Mouse (Mus musculus) cerebellum, adult 2 months (tissue): ENCODE data around the gene Erc1. TPM values are rescaled to one million over a fixed set of nuclear protein-coding genes. Genes with fewer than 3 reads are reported as not detected.

Experiments
- DNase-seq, 2 experiments: peaks; one replicate each; pipeline ENCODE4 v3.0.0; 2021
- H3K27ac ChIP-seq: fragments of 200-500 bp; 2 replicates; pipeline ENCODE4 v1.5.1; 2012; ENCODE audit warnings: low read length, control low read depth, inconsistent platforms; ENCODE audit not compliant: insufficient read depth
- H3K27me3 ChIP-seq: fragments of 200-500 bp; 2 replicates; pipeline ENCODE4 v1.6.1; 2012; ENCODE audit warnings: inconsistent platforms, mild to moderate bottlenecking, low read length, moderate library complexity; ENCODE audit not compliant: control insufficient read depth, insufficient read depth
- H3K4me1 ChIP-seq: fragments of 200-500 bp; 2 replicates; pipeline ENCODE4 v1.6.1; 2011; ENCODE audit warnings: low read length; ENCODE audit not compliant: control insufficient read depth, insufficient read depth
- H3K4me3 ChIP-seq: fragments of 200-500 bp; replicated peaks from 2 replicates; pipeline ENCODE3; 2011; ENCODE audit warnings: mild to moderate bottlenecking, low read depth, low read length, control low read depth; ENCODE audit not compliant: insufficient read depth
- CTCF ChIP-seq: fragments of 200-500 bp; IDR thresholded peaks from 2 replicates; pipeline ENCODE4 v1.5.1; 2011; ENCODE audit warnings: low read depth, mild to moderate bottlenecking, control low read depth, low read length, moderate library complexity, borderline replicate concordance; ENCODE audit not compliant: insufficient read depth
- POLR2A ChIP-seq: fragments of 200-500 bp; IDR thresholded peaks from 2 replicates; pipeline ENCODE4 v1.6.1; 2011; ENCODE audit warnings: low read length, control low read depth, borderline replicate concordance; ENCODE audit not compliant: insufficient read depth
- WGBS: fragments of 180-500 bp; shearing (Covaris S2); methylation state at CpG from one replicate; pipeline ENCODE4 v1.1.7; 2018; 5-methylcytosine and 5-hydroxymethylcytosine counted together
- polyA plus RNA-seq: library from polyadenylated mRNA; depleted of rRNA; stranded (reverse); fragments of >200 nt; gene quantifications from 2 replicates; pipeline ENCODE4 v1.2.3, GENCODE M21; 2012

The Erc1 gene
- polyA plus RNA-seq, 1 experiment, result 44.3 TPM

DNA sequence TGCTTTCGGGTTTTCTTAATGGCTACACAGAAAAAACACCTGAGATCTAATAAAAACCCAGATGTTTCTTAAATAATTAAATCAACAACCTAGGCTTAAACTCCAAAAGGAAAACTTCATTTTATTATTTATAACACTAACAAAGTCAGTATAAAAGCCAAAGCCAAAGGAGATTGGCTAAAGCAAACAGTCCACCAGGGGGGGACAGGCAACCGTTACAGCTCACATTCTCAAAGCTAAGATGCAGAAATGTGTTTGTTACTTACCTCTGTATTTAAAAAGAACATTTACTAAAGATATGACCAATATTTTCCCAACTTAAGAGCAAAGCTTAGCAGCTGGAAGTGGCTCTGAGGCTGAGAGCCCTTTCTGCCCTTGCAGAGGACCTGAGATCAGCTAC, 89.5 kb downstream of the Erc1 start:
- H3K4me1 ChIP-seq, result peaks cover 9% of the 10 kb centered on the region; the same call in 1 of the 2 replicates
- no peak overlapping the region for H3K27ac ChIP-seq
- 63% methylated on average over 2 of the region's 2 CpGs for WGBS
- no peaks in the 10 kb centered on the region for H3K27me3 ChIP-seq
- H3K4me3 ChIP-seq, result no peak overlapping the region
- no peak for DNase-seq
- peak; percentile 35; the same call in 1 of the 2 replicates for TF ChIP-seq CTCF
- TF ChIP-seq POLR2A, result no peak

DNA sequence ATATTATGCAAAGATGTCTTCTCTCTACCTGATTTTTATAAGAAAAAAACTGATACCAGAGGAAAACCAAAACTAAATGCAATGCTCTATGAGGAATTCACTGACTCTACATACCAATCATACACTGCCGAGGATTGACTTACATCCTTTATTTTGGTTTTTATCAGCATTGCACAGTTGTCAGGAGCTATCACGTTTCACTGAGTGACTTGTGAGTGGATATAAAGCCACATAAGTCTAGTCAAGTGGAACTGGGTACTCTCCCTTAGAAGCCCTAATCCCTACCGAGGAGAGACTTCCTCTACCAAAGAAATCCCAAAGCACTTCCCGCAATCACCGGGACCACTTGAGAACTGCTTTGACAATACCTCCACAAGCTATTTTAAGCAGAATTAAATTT, 90.2 kb downstream of the Erc1 start:
- TF ChIP-seq CTCF (no peak), POLR2A (no peak)
- peaks cover 9% of the 10 kb centered on the region; the same call in 1 of the 2 replicates for H3K4me1 ChIP-seq
- H3K4me3 ChIP-seq, result no peak overlapping the region
- H3K27me3 ChIP-seq, result no peaks in the 10 kb centered on the region
- H3K27ac ChIP-seq, result no peak overlapping the region
- no peak for DNase-seq
- WGBS, result 71% methylated on average over 5 of the region's 5 CpGs

DNA sequence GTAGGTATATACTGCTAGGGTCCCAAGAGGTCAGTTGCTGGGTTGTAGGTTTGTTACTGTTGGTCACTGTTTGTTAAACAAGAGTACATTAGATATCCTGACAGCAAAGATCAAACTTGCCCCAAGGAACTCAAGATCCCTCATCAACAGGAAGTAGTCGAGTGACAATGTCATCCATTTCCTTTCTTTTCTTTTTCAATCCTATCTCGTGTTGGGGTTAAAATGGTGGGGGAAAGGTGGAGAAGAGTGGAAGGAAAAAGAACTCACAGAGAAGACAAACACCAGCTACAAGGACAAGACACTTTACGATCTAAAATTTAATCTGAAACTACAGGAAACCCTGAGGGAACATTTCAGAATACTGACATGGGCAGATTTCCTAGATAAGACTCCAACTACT, 92.1 kb downstream of the Erc1 start:
- 77% methylated on average over 3 of the region's 3 CpGs for WGBS

DNA sequence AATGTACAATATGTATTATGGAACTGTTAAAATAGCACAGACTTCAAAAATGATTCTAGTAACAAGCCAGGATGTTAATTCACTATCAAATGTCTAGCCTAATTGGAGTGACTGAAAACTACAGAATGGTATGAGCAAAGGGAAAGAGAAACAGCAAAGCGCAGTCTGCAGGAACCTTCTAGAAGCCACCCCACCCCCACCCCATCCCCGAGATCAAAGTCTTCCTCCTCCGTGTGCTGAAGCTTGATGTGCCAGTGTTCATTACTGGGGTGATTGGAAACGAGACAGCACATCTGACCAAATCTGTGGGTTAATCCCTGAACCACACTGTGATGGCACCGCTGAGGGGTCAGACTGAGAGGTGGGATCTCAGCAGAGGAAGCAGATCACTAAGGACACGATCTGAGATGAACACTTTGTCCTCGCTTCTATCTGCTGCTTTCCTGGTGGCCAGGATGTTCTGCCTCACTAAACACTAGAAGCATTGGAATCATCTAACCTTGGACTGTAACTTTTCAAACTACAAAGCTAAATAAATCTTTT, 98.8 kb downstream of the Erc1 start:
- WGBS, result 81% methylated on average over 7 of the region's 7 CpGs
- no peaks in the 10 kb centered on the region for H3K27me3 ChIP-seq

More for the DNA sequence above, 92.1 kb downstream of the Erc1 start:
- no peaks in the 10 kb centered on the region for H3K27me3 ChIP-seq
- TF ChIP-seq CTCF (no peak), POLR2A (no peak)
- DNase-seq, result no peak
- no peak overlapping the region for H3K4me3 ChIP-seq
- H3K4me1 ChIP-seq, result peaks cover 7% of the 10 kb centered on the region; the same call in 1 of the 2 replicates
- H3K27ac ChIP-seq, result no peak overlapping the region

DNA sequence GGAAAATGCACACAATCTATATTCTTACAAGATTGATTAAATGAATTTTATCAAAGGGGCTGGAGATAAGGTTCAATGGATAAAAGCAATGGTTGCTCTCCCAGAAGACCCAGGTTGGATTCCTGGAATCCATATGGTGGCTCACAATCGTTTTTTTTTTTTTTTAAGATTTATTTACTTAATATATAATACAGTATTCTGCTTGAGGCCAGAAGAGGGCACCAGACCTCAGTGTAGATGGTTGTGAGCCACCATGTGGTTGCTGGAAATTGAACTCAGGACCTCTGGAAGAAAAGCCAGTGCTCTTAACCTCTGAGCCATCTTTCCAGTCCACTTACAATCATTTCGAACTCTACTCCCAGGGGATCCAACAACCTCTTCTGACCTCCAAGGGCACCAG, 106.1 kb downstream of the Erc1 start:
- DNase-seq, result no peak
- Histone ChIP-seq H3K4me1 (no peaks in the 10 kb centered on the region), H3K4me3 (no peak overlapping the region), H3K27me3 (no peaks in the 10 kb centered on the region), H3K27ac (no peak overlapping the region)
- no peak for TF ChIP-seq CTCF
- TF ChIP-seq POLR2A, result no peak
- WGBS, result 70% methylated on average over 2 of the region's 2 CpGs

More for the DNA sequence above, 98.8 kb downstream of the Erc1 start:
- DNase-seq, result no peak
- no peak overlapping the region for H3K4me3 ChIP-seq
- no peak for TF ChIP-seq POLR2A
- H3K4me1 ChIP-seq, result no peaks in the 10 kb centered on the region
- no peak overlapping the region for H3K27ac ChIP-seq

DNA sequence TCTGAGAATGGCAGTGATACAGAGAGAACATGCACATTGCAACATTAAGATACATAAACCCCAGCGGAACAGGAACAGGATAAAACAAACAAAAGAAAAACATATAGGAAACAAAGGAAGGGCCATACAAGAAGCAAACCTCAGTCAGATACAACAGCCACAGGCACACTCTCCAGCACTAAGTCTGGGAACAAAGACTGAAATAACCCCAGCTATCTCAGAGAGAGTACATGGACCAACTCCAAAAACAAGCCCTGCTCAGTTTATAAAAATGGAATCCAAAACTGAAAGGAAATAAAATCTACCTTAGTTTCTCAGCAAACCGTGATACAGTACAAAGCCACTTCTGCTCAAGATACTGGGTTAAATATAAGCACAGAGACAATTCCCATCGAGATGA, 107.4 kb downstream of the Erc1 start:
- Histone ChIP-seq H3K4me3 (no peak overlapping the region), H3K27ac (no peak overlapping the region), H3K27me3 (no peaks in the 10 kb centered on the region), H3K4me1 (no peaks in the 10 kb centered on the region; the same call in 1 of the 2 replicates)
- WGBS, result 90% methylated on average over 3 of the region's 3 CpGs
- no peak for TF ChIP-seq CTCF
- TF ChIP-seq POLR2A, result no peak
- DNase-seq, result no peak

DNA sequence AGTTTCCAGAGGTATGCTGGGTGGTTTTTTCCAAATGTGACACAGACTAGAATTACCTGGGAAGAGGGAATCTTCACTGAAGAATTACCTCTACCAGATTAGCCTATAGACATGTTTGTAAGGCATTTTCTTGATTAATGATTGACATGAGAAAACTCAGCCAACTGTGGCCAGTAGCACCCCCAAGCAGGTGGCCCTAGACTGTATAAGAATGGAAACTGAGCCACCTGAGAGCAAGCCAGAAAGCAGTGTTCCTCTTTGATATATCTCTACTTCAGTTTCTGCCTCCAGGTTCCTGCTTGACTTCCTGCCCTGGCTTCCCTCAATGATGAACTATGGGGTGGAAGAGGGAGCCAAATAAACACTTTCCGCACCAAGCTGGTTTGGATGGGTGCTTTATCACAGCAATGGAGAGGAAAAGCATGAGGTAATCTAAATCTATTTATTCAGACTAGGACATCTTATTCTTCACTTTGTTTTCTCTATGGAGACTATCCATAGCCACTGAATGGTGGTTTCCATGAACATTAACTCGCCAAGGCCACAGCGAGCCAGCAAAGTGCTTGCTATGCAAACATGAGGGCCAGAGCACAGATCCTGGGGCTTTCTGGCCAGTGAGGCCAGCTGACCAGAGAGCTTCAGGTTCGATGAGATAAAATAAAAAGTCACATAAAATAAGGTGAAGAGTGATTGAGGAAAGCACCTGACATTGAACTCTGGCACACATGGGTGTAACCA, 109.2 kb downstream of the Erc1 start:
- TF ChIP-seq CTCF (no peak), POLR2A (no peak)
- Histone ChIP-seq H3K27me3 (no peaks in the 10 kb centered on the region), H3K4me1 (no peaks in the 10 kb centered on the region; the same call in 1 of the 2 replicates), H3K4me3 (no peak overlapping the region), H3K27ac (no peak overlapping the region)
- WGBS, result 74% methylated on average over 4 of the region's 4 CpGs
- no peak for DNase-seq

DNA sequence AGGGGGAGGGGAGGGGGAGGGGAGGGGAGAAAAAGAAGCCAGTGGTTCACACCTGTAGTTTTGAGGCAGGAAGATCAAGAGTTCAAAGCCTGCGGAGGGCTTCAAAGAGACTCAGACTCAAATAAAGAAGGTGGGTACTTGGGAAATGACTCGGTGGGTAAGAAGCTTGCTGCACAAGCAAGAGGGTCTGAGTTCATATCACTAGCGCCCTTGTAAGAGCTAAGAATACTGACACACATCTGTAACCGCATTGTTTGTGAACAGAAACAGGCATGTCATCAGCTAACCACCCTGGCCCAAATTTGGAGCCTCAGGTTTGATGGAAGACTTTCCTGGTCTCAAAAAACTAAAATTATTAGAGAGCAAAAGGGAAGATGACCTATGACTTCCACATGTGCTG, 110.3 kb downstream of the Erc1 start:
- Histone ChIP-seq H3K27ac (no peak overlapping the region), H3K4me3 (no peak overlapping the region), H3K27me3 (no peaks in the 10 kb centered on the region), H3K4me1 (no peaks in the 10 kb centered on the region; the same call in 1 of the 2 replicates)
- DNase-seq, result no peak
- 95% methylated on average over 4 of the region's 4 CpGs for WGBS
- no peak for TF ChIP-seq CTCF
- no peak for TF ChIP-seq POLR2A
